Mouse (Mus musculus): ENCODE data around the gene Gm281. TPM values are rescaled to one million over a fixed set of nuclear protein-coding genes. Genes with fewer than 3 reads are reported as not detected.
A peak's percentile ranks its signal among the peaks of the same experiment; 100 is the strongest.
"Not testable (repeated sequence)": the region's sequence is repeated elsewhere in the genome, so short reads cannot be mapped to it uniquely, and the experiment has no call there.

Gene Gm281
- total RNA-seq (2015; ENCODE audit: low replicate concordance) (not detected in 2 replicates), total RNA-seq (2017; ENCODE audit: low replicate concordance) (not detected in 2 replicates)

DNA sequence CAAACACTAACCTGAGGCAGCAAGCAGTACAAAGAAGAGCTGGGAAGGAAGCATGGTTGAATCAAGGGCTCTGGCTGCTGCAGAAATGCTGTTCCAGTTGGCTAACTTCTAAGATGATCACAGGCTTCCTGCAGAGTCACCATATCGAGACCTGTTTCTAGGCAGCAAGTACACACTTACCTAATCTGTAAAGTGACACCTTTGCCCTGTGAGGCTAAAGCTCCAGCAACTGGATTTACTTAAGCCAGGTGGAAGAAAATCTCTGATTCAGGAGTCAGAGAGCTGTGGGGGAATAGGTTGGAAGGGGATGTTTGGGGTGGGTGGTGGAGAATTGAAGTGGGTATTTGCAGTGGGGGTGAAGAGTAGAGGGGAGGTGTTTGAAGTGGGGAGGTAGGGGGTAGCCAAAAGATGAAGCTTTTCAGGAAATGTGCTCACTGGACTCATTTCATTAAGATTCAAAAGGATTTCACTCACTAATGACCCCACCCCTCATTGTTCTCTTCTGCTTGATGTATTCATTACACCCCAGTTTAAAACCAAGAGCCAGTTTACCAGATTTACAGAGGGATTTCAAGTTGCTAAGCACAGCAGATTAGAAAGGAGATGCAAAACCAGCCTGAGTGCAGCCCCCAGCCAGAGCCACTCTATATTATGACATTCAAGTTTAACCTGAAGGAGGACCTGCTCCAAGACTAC, at the start of gene Gm281:
Gene Gm281, minus strand, starts transcription at position 92 of the 696 bp plus-strand sequence.
- no peak for ATAC-seq (replicated peaks; ENCODE audit: low FRiP score, poor library complexity, severe bottlenecking)

- ATAC-seq (replicated peaks; ENCODE audit: low FRiP score, poor library complexity, severe bottlenecking), result no peak
Observed at GRCm38 (mm10) chr14:13963527-13963926, 49.2 kb upstream of the Gm281 start.

GRCm38 (mm10) chr14:13962476-13962875, 48.2 kb upstream of the Gm281 start:
- no peak for ATAC-seq (replicated peaks; ENCODE audit: low FRiP score, poor library complexity, severe bottlenecking)

- ATAC-seq (replicated peaks; ENCODE audit: low FRiP score, poor library complexity, severe bottlenecking), result peak; percentile 48
Observed at GRCm38 (mm10) chr14:13961401-13962112, 47.3 kb upstream of the Gm281 start, which contains the start of the genes Atxn7 and Thoc7. TSS of gene Atxn7 (plus strand) at chr14:13961440. TSS of gene Thoc7 (minus strand) at chr14:13961852.

GRCm38 (mm10) chr14:13960482-13961325, 46.4 kb upstream of the Gm281 start:
- peak; percentile 60 for ATAC-seq (replicated peaks; ENCODE audit: low FRiP score, poor library complexity, severe bottlenecking)

- peak; percentile 76 for ATAC-seq (replicated peaks; ENCODE audit: low FRiP score, poor library complexity, severe bottlenecking)
Observed at GRCm38 (mm10) chr14:13960079-13960478, 45.8 kb upstream of the Gm281 start.

DNA sequence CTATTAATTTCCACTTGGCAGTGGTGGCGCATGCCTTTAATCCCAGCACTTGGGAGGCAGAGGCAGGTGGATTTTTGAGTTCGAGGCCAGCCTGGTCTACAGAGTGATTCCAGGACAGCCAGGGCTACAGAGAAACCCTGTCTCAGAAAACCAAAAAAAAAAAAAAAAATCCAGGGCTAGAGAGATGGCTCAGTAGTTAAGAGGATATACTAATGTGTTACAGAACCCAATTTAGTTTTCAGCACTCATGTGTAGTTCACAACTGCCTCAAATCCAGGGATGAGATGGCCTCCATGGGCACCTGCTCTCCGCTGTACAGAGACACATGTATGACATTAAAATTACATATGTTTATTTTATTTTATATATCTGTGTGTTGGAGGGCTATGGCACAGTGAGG, 37.9 kb upstream of the Gm281 start:
- not testable (repeated sequence) for ATAC-seq (replicated peaks; ENCODE audit: low FRiP score, poor library complexity, severe bottlenecking)

- ATAC-seq (replicated peaks; ENCODE audit: low FRiP score, poor library complexity, severe bottlenecking), result peak; percentile 73
Observed at GRCm38 (mm10) chr14:13950401-13950800, 36.1 kb upstream of the Gm281 start.

DNA sequence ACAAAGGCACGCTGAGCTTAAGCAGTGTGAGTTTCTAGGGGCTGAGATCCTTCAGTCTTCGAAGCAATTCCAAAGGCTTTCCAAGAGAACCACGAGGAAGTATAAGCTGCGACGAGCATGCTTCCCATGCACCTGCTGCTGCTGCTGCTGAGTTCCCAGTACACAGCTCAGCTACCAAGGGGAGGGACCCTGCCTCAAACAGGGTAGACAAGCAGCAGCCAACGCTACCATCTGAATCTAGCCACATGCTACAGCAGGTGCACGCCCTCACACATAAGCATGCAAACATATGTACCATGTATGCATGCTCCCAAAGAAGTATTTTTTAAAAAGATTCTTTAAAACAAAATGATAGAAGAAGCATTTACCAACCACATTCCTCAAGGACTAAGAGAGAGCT, 34.1 kb upstream of the Gm281 start:
- no peak for ATAC-seq (replicated peaks; ENCODE audit: low FRiP score, poor library complexity, severe bottlenecking)

DNA sequence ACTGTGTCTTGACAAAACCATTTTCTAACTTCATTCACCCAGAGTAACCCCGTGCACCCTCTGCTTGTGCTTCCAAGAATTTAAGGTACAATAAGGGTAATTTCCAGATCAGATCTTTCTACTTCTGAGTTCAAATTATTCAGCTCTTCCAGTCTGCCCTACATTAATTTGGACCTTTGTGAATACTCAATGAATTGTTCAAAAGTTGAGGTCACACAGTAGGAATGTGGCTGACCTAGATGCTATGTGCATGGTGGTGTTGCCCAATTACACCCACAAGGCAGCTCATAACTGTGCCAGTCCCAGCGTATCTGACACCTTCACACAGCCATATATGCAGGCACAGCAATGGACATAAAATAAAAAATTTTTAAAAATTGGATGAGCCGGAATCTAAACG, 30.4 kb upstream of the Gm281 start:
- no peak for ATAC-seq (replicated peaks; ENCODE audit: low FRiP score, poor library complexity, severe bottlenecking)

GRCm38 (mm10) chr14:13934052-13934371, 19.7 kb upstream of the Gm281 start:
- no peak for ATAC-seq (replicated peaks; ENCODE audit: low FRiP score, poor library complexity, severe bottlenecking)

DNA sequence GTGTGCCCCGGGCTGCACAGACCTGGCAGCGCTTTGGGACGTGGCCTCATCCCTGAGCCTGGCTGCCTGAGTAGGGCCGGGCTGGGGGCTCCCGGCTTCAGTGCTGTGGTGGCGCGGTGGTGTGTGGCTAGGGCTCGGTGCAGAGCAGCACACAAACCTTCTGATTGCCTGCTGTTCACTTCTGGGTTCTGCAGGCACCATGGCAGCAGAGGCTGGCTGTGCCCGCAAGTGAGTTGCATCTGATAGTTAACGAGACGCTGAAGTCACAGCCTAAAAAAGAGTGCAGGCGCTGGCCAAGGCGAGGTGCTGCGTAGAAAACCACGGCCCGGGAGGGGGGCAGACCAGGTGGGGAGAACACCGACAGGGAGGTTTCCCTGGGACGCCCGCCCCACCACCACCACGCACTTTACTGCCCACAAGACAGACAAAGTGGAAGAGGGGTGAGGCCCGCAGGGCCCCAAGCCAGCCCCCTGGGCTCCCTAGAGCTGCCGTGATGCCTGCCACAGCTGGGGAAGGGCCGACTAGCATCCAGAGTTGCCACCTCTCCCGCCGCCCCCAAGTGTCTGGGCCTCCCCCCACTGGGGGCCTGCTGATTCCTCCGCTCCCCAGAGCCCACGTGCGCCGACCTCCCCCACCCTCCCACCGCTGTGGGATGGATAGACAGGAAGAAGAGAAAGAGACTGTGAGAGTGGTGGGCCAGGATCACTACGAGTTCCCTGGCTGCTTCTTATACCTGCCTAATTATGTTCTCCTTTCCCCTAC, 19.2 kb upstream of the Gm281 start:
- ATAC-seq (replicated peaks; ENCODE audit: low FRiP score, poor library complexity, severe bottlenecking), result 0 out of 2 replicates have a peak, but pooled peaks have one; percentile 39

GRCm38 (mm10) chr14:13917630-13918029, 3.4 kb upstream of the Gm281 start:
- ATAC-seq (replicated peaks; ENCODE audit: low FRiP score, poor library complexity, severe bottlenecking), result no peak

- ATAC-seq (replicated peaks; ENCODE audit: low FRiP score, poor library complexity, severe bottlenecking), result no peak
Observed at GRCm38 (mm10) chr14:13917208-13917607, 2.9 kb upstream of the Gm281 start.

DNA sequence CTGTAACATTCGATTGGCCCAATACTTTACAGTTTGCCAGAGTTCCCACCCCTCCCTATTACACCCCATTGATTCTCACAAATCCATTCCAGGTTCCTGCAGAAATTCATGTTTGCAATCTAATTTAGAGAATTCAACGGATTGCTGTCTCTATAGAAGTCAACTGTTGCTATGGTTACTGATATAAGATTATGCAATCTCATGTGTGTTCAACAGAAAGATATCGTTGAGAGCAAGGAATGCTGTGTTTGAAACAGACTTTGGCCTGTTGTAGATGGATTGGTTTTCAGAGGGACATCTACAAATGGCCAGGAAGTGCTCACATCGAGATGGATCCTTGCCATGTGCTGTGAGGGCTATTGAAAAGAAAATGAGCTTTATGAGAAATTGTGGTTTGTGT, 929 bp upstream of the Gm281 start:
- no peak for ATAC-seq (replicated peaks; ENCODE audit: low FRiP score, poor library complexity, severe bottlenecking)

GRCm38 (mm10) chr14:13910148-13910547, 4.1 kb downstream of the Gm281 start:
- no peak for ATAC-seq (replicated peaks; ENCODE audit: low FRiP score, poor library complexity, severe bottlenecking)

GRCm38 (mm10) chr14:13907145-13907544, 7.1 kb downstream of the Gm281 start:
- ATAC-seq (replicated peaks; ENCODE audit: low FRiP score, poor library complexity, severe bottlenecking), result no peak

GRCm38 (mm10) chr14:13906461-13906860, 7.8 kb downstream of the Gm281 start:
- no peak for ATAC-seq (replicated peaks; ENCODE audit: low FRiP score, poor library complexity, severe bottlenecking)

DNA sequence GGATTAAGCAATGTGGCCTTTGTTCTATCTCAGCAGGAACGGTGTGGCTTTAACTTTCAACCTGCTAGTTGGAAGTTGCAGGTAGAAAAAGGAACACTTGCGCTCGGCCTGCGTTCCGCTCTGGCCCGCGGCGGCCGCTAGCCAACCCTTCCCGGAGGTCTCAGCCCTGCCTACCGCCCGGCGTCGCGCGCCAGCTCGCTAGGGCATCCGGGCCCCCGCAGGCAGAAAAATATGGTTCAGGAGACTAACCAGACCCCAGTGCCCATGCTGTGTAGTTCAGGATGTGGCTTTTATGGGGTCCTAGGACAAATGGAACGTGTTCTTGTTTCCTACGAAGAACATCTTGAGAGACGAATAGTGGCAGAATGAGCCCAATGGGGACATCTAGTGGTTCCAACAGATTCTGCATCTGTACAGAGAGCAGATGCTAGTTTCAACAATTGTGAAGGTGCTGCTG, 12.6 kb downstream of the Gm281 start:
- no peak for ATAC-seq (replicated peaks; ENCODE audit: low FRiP score, poor library complexity, severe bottlenecking)

GRCm38 (mm10) chr14:13895198-13895597, 19.1 kb downstream of the Gm281 start:
- no peak for ATAC-seq (replicated peaks; ENCODE audit: low FRiP score, poor library complexity, severe bottlenecking)

Data from erythroblast, adult 5-6 weeks (primary cell).